Mouse (Mus musculus) liver, embryonic 13.5 days (tissue): ENCODE data around the gene Sf3a1. TPM values are rescaled to one million over a fixed set of nuclear protein-coding genes. Genes with fewer than 3 reads are reported as not detected.

Experiments
- ATAC-seq: fragments of 200-750 bp; cut with Nextera tagmentation; 2 replicates; pipeline ENCODE4 v1.8.0; 2017; ENCODE audit warnings: low read depth, mild to moderate bottlenecking, moderate number of reproducible peaks, moderate library complexity
- DNase-seq: peaks from one replicate; pipeline ENCODE4 v3.0.0; 2022
- H3K27ac ChIP-seq: fragments of 300-500 bp; sonication (generic); 2 replicates; pipeline ENCODE4 v1.5.1; 2015; ENCODE audit warnings: moderate library complexity, mild to moderate bottlenecking, inconsistent platforms
- H3K27me3 ChIP-seq: fragments of 300-500 bp; sonication (generic); 2 replicates; pipeline ENCODE4 v1.6.1; 2015; ENCODE audit warnings: mild to moderate bottlenecking, inconsistent platforms
- H3K36me3 ChIP-seq: fragments of 300-500 bp; sonication (generic); 2 replicates; pipeline ENCODE4 v1.6.1; 2015; ENCODE audit warnings: mild to moderate bottlenecking, inconsistent platforms
- H3K4me1 ChIP-seq: fragments of 300-500 bp; sonication (generic); replicated peaks from 2 replicates; pipeline ENCODE4 v1.6.1; 2015; ENCODE audit warnings: inconsistent platforms
- H3K4me2 ChIP-seq: fragments of 300-500 bp; sonication (generic); 2 replicates; pipeline ENCODE4 v1.6.1; 2015; ENCODE audit warnings: inconsistent platforms, mild to moderate bottlenecking, moderate library complexity
- H3K4me3 ChIP-seq: fragments of 300-500 bp; sonication (generic); replicated peaks from 2 replicates; pipeline ENCODE4 v1.5.1; 2015; ENCODE audit warnings: mild to moderate bottlenecking, inconsistent platforms
- H3K9ac ChIP-seq: fragments of 300-500 bp; sonication (generic); 2 replicates; pipeline ENCODE4 v1.6.1; 2015; ENCODE audit warnings: mild to moderate bottlenecking, inconsistent platforms
- H3K9me3 ChIP-seq: fragments of 300-500 bp; sonication (generic); replicated peaks from 2 replicates; pipeline ENCODE4 v1.6.1; 2016; ENCODE audit warnings: inconsistent platforms
- WGBS: fragments of 180-500 bp; shearing (Covaris S2); methylation state at CpG from one replicate; pipeline ENCODE4 v1.1.7; 2015; ENCODE audit not compliant: insufficient replicate concordance; 5-methylcytosine and 5-hydroxymethylcytosine counted together
- polyA plus RNA-seq: library from polyadenylated mRNA; unstranded; fragments of >200 nt; fragmentation: Nextera tagmentation; extraction: Ambion mirVana; gene quantifications from 2 replicates; pipeline ENCODE4 v1.2.1, GENCODE M21; 2015

Gene Sf3a1
- polyA plus RNA-seq, 1 experiment from 2014 or later = 23.5 TPM

DNA sequence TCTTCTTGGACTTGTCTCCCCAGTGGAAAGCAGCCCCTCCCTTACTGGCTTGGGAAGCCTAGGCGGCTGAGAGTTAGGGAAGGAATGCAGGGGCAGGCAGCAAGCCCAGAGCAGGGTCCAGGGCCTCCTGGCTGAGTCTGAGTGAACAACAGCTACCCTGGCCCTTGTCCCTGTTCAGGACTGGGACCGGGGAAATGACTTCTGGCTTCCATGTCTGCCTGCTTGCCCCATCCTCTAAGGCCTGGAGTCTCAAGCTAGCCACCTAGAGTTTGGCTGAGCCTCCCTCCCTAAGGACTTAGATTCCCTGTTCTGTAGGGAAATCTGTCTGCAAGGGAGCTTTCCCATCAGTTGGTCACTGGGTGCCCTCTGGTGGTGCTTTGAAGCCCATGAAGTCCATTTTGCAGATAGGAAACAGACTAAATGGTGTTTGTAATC is 59.2 kb downstream of the Sf3a1 start:
- 18% methylated on average over 2 of the region's 2 CpGs for WGBS
- DNase-seq (no peak), ATAC-seq (no peak)
- Histone ChIP-seq H3K9me3 (no peaks in the 10 kb centered on the region), H3K27me3 (peaks cover 22% of the 10 kb centered on the region), H3K4me1 (peaks cover 65% of the 10 kb centered on the region), H3K27ac (no peak overlapping the region), H3K4me2 (peak overlapping the region; percentile 99), H3K4me3 (no peak overlapping the region), H3K36me3 (peaks cover 10% of the 10 kb centered on the region), H3K9ac (peak overlapping the region; percentile 79; the same call in 1 of the 2 replicates)

DNA sequence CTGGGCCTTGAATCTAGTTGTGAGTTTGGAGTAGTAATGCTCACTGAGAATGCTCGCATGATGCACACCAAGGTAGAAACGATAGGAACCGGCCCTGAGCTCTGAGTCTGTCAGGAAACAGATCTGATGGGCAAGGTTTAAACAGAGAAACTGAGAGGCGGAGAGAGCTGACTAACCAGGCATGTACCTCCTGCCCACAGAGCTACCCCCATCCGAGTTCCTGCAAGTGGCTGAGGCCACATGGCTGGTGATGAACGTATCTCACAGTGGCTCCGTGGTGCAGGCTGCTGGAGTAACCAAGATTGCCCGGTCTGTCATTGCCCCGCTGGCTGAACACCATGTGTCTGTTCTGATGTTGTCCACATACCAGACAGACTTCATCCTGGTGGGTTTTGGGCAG is 59.8 kb downstream of the Sf3a1 start:
- Histone ChIP-seq H3K27me3 (peaks cover 22% of the 10 kb centered on the region), H3K4me2 (no peak overlapping the region), H3K36me3 (peaks cover 7% of the 10 kb centered on the region), H3K9ac (no peak overlapping the region), H3K9me3 (no peaks in the 10 kb centered on the region), H3K4me1 (peaks cover 70% of the 10 kb centered on the region), H3K27ac (no peak overlapping the region), H3K4me3 (no peak overlapping the region)
- ATAC-seq (no peak), DNase-seq (no peak)
- WGBS = 49% methylated on average over 9 of the region's 9 CpGs

DNA sequence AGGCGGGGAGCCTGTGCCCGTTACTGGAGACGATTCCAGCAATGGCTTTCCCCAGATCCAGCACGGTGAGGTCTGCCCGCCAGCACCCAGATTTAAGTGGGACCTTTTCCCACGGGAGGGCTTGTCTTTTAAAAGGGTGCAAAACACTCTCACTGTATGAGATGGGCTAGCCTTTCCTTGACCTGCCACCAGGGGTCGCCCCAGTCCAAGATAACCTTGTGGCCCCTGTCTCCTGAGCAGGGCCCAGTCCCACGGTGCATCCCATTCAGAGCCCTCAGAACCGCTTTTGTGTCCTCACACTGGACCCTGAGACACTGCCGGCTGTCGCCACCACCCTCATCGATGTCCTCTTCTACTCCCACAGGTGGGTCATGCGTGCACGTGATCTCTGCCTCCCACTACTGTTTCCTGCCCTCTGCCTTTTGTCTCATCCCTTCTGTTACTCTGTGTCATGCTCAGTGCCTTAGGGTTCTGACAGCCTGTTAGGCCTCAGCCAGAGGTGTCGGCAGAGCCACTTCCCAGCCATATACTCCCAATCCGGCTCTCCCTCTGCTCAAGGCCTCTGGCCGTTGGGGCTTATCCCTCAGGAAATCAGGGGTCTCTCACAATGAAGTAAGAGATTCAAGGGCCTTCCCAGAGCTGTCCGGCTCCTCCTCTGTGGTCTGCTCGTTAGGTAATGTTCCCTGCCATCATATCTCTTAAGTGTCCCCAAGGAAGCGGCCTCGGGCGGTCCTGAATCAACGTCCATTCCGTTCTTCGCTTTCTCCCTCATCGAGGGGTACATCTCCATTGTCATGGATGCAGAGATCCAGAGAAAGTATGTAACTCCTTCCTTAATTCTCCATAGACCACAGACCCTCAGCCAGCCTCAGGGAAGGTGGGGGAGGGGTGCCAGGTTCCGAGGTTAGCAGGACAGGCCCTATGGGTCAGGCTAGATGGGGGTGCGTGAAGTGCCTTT is 60.6 kb downstream of the Sf3a1 start:
- no peaks in the 10 kb centered on the region for H3K36me3 ChIP-seq
- no peak overlapping the region for H3K9ac ChIP-seq
- H3K4me2 ChIP-seq = no peak overlapping the region
- no peak overlapping the region for H3K4me3 ChIP-seq
- ATAC-seq (no peak), DNase-seq (peak; percentile 75)
- H3K27ac ChIP-seq = no peak overlapping the region
- no peaks in the 10 kb centered on the region for H3K9me3 ChIP-seq
- WGBS = 44% methylated on average over 28 of the region's 28 CpGs
- H3K4me1 ChIP-seq = peaks cover 78% of the 10 kb centered on the region
- peaks cover 22% of the 10 kb centered on the region for H3K27me3 ChIP-seq

DNA sequence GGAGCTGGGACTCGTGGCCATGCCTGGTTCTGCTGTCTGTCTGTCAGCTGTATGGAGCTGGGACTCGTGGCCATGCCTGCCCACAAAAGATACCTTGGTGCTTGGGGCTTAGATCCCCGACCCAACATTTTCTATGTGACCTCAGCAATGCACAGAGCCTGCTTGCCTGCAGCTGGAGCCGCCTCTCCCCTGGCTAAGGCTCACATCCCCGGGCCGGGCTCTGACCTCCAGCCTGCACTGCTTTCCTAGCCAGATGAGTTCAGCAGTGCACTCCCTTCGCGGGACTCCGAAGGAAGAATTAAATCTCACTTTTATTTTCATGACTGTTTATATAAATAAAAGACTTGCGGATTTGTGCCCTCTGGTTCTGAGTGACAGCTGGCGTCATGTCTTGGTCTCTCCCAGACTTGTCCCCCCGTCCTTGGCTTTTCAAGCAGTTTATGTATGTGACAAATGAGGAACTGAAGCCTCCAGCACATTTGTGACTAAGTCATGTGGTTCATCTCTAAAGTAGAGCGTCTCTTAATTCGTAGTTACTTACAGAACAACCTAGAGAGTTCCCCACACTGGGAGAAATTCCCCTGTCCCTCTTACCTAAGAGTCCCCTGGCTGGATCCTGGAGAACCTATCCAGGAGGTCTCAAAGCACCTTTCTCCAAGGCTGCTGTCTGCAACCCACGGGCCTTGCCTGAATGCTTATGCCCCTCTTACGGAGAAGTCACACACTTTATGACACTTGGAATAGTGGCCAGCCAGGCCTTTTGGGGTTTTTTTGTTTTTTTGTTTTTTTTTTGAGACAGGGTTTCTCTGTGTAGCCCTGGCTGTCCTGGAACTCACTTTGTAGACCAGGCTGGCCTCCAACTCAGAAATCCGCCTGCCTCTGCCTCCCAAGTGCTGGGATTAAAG is 62.1 kb downstream of the Sf3a1 start:
- DNase-seq = no peak
- Histone ChIP-seq H3K9ac (0 out of 2 replicates have a peak overlapping the region, but pooled peaks have one; percentile 19), H3K4me3 (no peak overlapping the region), H3K4me2 (no peak overlapping the region), H3K4me1 (peaks cover 94% of the 10 kb centered on the region), H3K27me3 (peaks cover 22% of the 10 kb centered on the region), H3K27ac (peak overlapping the region; percentile 95), H3K9me3 (no peaks in the 10 kb centered on the region), H3K36me3 (no peaks in the 10 kb centered on the region)
- ATAC-seq = no peak
- 68% methylated on average over 17 of the region's 17 CpGs for WGBS

DNA sequence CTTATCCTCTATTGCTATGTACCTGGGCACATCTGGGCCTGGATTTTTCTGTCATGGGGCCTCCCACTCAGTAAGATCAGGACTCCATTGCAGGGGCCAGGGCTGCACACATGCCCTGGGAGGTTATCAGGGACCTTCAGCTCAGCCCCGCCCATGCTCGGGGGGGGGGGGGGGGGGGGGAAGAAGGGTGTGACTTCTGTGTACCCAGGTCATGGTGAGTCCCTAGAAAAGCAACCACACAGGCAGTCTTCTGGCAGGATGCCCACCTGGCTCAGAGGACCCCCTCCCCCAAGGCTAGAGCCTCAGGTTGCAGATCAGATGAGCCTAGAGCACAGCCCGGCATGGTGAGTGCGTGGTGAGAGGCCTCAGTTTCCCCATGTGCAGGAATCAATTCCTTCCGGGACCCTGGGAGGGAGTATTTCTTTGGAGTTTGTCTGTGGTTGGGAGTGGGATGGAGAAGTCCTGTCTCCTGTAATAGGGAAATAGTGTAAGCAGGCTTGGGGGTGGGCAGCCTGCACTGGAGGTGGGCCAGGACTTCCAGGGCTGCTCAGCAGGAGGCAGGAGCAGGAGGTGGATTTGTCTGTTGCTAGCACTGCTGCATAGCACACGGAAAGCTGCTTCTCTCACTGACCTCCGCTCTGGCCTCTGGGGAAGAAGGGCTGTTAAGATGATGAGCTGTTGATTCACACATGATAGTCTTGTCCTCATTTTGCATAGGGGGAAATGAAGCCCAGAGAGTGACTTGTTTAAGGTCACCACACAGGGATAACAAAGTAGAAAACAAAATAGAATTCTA is 63.4 kb downstream of the Sf3a1 start:
- Histone ChIP-seq H3K27ac (peak overlapping the region; percentile 95), H3K9me3 (no peaks in the 10 kb centered on the region), H3K4me1 (peaks cover 96% of the 10 kb centered on the region), H3K36me3 (peaks cover 9% of the 10 kb centered on the region), H3K4me3 (peak overlapping the region; percentile 78), H3K27me3 (peaks cover 17% of the 10 kb centered on the region), H3K9ac (peak overlapping the region; percentile 90), H3K4me2 (peak overlapping the region; percentile 81)
- 17% methylated on average over 7 of the region's 7 CpGs for WGBS
- ATAC-seq (peak; percentile 89), DNase-seq (peak; percentile 68)

DNA sequence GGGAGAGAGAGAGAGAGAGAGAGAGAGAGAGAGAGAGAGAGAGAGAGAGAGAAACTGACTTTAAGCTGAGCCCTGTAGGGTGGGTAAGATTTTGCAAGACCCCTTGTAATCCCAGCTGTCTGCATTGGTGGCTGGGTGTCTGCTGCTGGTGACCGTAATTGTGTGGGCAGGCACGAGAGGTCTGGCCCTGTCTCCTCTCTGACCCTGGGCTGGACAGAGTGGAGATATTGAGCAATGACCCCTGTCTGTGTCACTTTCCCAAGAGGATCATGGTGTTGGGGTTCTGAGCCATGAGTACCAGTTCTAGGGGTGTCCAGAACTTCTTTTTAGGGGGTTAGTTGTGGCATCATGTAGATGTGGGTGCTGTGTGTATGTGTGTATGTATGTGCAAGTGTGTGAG is 64.1 kb downstream of the Sf3a1 start:
- Histone ChIP-seq H3K4me1 (peaks cover 96% of the 10 kb centered on the region), H3K4me3 (peak overlapping the region; percentile 78), H3K4me2 (peak overlapping the region; percentile 81), H3K9ac (peak overlapping the region; percentile 90), H3K9me3 (no peaks in the 10 kb centered on the region), H3K27me3 (peaks cover 11% of the 10 kb centered on the region), H3K36me3 (peaks cover 13% of the 10 kb centered on the region), H3K27ac (peak overlapping the region; percentile 95)
- ATAC-seq (no peak), DNase-seq (no peak)
- WGBS = 41% methylated on average over 2 of the region's 2 CpGs

DNA sequence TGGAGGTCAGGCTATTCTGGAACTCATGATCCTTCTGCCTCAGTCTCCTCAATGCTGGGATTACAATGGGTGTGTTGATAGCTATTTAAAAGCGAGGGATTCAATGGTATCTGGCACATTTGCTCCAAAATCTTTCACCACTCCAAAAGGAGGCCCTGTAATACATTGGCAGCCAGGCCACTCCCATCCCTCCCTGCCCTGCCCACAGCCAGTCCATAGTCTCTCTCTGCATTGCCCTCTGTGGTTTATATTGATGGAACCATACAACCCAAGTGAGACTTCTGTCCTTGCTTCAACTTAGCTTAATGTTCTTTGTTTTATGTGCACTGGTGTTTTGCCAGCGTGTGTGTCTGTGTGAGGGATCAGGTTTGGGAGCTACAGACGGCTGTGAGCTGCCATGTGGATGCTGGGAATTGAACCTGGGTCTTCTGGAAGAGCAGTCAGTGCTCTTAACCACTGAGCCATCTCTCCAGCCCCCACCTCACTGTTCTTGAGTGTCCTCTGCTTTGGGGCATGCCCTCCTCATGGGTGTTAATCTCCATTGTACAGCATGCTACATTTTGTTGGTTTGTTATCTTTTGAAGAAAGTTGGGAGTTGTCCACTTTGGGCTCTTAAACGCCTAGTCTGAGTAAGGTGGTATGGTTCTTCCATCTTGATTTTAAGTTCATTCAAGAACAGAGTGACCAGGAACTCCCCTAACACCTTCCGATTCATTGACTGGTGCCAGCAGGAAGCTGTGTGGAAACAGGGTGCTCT is 66.6 kb downstream of the Sf3a1 start:
- Histone ChIP-seq H3K4me2 (peak overlapping the region; percentile 81), H3K27ac (peak overlapping the region; percentile 83), H3K36me3 (peaks cover 17% of the 10 kb centered on the region), H3K27me3 (no peaks in the 10 kb centered on the region), H3K4me3 (peak overlapping the region; percentile 78), H3K9ac (peak overlapping the region; percentile 90), H3K9me3 (no peaks in the 10 kb centered on the region), H3K4me1 (peaks cover 93% of the 10 kb centered on the region)
- WGBS = 48% methylated on average over 5 of the region's 5 CpGs
- no peak for DNase-seq
- peak; percentile 50 for ATAC-seq

DNA sequence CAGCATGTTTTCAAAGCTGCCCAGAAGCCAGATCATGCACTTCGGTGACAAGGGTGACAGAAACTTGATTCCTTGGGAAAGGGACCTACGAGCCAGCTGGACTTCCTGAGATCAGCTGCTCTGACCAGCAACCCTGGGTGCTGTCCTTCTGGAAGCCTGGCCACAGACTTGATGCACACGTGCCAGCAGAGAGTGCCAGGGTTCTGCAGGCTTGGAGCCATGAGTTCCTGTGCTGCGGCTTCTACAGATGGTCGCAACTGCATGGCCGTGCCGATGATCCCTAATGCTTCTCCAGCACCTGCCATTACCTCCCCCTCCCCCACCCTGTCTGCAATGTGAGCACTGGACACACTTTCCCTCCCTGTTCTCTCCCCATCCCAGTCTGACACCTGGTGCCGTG is 68.3 kb downstream of the Sf3a1 start:
- ATAC-seq (no peak), DNase-seq (no peak)
- Histone ChIP-seq H3K27me3 (no peaks in the 10 kb centered on the region), H3K4me1 (peaks cover 90% of the 10 kb centered on the region), H3K4me3 (no peak overlapping the region), H3K9me3 (no peaks in the 10 kb centered on the region), H3K27ac (peak overlapping the region; percentile 65; the same call in 1 of the 2 replicates), H3K36me3 (peaks cover 29% of the 10 kb centered on the region), H3K9ac (peak overlapping the region; percentile 33; the same call in 1 of the 2 replicates), H3K4me2 (no peak overlapping the region)
- 62% methylated on average over 8 of the region's 8 CpGs for WGBS

DNA sequence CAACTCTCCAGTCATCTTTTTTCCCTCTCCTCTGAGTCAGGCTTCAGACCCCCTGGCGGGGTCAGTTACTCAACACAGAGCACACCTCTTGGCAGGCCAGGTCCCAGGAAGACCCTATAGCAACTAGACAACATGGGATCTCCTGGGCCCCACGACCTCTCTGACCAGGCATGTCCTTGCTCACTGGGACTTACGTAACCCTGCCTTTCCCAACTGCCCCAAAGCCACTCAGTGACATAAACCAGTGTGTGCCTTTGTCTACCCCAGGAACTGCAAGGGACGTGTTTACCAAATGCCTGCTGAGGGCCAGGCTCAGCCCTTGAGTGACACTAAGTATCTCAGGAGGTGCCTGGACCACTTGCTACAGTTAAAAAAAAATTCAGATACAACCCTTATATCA is 69.7 kb downstream of the Sf3a1 start:
- H3K36me3 ChIP-seq = peaks cover 29% of the 10 kb centered on the region
- no peaks in the 10 kb centered on the region for H3K9me3 ChIP-seq
- no peak overlapping the region for H3K4me2 ChIP-seq
- no peak overlapping the region for H3K9ac ChIP-seq
- H3K27me3 ChIP-seq = no peaks in the 10 kb centered on the region
- ATAC-seq = peak; percentile 27
- no peak for DNase-seq
- H3K4me1 ChIP-seq = peaks cover 89% of the 10 kb centered on the region
- no peak overlapping the region for H3K4me3 ChIP-seq
- peak overlapping the region; percentile 26 for H3K27ac ChIP-seq
- WGBS = 53% methylated on average over 4 of the region's 4 CpGs

DNA sequence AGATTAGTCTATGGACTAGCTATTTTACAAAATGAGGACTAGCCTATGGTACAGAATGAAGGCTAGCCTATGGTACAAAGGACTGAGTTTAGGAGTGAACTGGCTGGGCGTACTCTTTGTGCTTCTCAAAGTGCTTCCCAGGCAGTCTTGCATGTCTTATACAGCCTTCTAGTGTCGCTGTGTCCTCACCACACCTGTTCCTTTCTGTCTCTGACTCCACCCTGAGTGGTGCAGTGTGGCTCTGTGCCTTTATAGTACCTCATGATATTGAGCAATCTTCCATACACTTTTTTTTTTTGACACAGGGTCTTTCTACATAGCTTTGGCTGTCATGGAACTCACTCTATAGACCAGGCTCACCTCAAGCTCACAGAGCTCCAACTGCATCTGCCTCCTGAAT is 71.3 kb downstream of the Sf3a1 start:
- Histone ChIP-seq H3K9ac (no peak overlapping the region), H3K4me2 (no peak overlapping the region), H3K4me3 (no peak overlapping the region), H3K36me3 (peaks cover 29% of the 10 kb centered on the region), H3K27me3 (no peaks in the 10 kb centered on the region), H3K9me3 (no peaks in the 10 kb centered on the region), H3K4me1 (peaks cover 89% of the 10 kb centered on the region), H3K27ac (no peak overlapping the region)
- no peak for DNase-seq
- ATAC-seq = no peak
- 80% methylated on average over 2 of the region's 2 CpGs for WGBS
